Mouse (Mus musculus) mesoderm, embryonic 11.5 days (tissue): ENCODE results near the gene Defb22.

Source experiments
- DNase-seq: peaks from one replicate; pipeline ENCODE4 v3.0.0-alpha.2; 2012; ENCODE audit warnings: low read depth, low spot score

Gene Defb22

DNA sequence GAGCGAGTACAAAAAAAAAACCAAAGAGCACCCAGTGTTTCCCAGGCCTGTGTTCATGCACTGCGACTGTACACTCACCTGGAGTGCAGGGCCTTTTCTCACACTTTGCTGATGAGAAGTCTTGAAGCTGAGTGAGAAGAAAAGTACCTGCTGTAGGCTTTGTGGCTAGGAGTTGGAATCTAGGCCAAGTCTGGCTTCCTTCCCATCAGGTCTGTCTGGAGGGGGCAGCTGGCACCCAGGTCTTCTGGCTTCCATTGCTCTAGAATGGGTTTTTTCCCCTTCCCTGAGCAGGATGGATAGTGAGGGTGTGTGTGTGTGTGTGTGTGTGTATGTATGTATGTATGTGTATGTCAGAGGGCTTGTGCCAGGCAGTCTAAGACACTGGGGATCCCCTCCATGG lies 50.1 kb downstream of the Defb22 start:
- no peak for DNase-seq

DNA sequence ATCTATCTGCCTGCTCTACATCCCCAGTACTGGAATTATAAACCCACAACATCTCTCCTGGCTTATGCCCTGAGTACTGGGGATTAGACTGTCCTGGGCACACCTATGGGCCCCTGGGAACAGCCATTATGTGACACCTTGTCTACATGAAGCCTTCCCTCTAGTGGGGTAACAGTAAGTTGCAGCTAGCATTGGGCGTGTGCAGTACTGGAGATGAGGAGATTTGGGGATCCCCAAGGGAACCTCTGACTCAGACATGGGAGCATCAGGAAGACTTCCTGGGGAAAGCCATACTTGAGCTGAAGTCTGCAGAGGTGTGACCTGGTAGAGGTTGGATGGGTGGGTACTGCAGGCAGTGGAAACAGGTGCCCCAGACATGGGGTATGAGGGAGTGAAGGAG lies 51.0 kb downstream of the Defb22 start:
- no peak for DNase-seq

DNA sequence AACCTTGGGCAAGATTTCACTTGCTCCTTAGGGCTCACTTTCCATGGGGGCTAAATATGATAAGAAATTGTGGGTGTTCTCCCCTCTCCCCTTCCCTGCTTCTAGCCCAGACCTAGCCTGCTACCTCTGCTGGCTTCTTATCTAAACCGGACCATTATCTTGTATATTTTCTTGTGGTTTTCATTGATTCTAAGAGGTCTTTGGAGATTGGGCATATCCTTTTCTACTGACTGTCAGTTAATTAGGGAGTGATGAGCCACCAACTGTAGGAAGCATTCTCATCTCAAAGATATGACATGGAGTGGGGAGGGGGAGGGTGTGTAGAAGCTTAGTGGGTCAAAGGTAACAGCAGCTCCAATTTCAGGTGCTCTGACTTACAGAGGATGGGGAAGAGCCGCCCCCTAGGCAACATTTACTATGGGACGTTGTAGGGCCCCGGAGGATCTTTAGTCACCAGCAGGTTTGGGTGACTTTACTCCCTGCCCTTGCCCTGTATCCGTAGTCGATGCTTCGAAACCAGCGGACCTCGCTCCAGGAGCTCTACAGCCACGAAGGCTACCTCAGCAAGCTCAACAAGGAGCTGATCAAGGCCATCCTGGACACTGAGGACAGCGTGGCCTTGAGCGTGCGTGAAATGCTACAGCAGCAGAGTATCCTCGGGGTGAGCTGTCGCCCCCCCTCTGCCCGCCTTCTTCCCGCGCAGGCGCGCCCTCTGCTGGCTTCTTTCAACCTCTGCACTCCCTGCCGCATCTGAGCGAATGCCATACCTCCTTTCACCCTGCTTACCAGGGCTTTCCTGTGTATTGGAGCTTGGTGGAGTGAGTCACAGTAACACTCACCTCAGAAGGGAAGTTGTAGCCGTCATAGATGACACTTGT lies 52.7 kb downstream of the Defb22 start:
- DNase-seq = peak; percentile 88

DNA sequence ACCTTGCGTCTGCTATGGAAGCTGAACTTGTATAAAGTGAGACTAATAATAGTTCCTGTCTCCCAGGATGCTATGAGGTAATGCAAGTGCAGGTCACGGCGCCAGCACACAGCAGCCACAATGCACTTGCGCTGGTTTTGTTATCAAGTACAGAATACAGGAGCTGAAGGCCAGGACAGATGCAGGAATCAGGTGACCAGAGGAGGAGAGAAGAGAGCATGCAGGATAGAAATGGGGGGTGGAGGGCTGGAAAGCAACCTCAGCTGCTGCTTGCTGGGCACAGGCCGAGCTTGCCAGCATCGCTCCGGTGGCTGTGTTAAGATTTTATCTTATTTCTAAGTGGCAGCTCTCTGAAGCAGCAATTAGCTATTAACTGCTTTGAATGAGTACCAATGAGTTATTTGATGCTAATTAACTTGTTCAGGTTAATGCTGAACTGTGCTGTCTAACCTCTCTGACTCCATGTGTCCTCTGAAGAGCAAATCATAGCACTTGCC lies 53.5 kb downstream of the Defb22 start:
- DNase-seq = no peak
